Mouse (Mus musculus): ENCODE results near the gene Acvrl1. TPM values are rescaled to one million over a fixed set of nuclear protein-coding genes. Genes with fewer than 3 reads are reported as not detected.
"Not testable (repeated sequence)": the region's sequence is repeated elsewhere in the genome, so short reads cannot be mapped to it uniquely, and the experiment has no call there.

Acvrl1 gene
- polyA plus RNA-seq, 1 experiment from 2014 or later, result 13.5 TPM

DNA sequence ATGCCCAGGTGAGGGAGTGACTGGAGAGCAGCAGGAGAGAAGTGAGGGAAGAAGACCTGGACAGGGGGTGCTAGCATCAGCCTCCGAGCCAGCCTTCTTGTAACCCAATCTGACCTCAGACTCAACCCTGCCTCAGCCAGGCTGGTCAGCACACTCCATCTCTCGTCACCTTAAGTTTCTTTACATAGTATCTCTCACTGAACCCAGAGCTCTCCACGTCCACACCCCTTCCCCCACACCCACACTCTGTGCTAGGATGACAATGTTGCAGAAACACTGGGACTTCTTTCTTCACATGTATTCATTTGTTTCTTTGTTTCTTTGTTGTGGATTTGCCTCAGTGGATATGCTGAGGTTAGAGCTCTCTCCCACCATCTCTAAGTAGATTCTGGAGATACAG lies 27.3 kb upstream of the Acvrl1 start:
- H3K4me2 ChIP-seq (ENCODE audit: low read depth, low read length), result no peak overlapping the region
- no peaks in the 10 kb centered on the region for H3K27me3 ChIP-seq (replicated peaks; ENCODE audit: control insufficient read depth, insufficient read depth, low read length)
- DNase-seq (ENCODE audit: low spot score) (no peak), ATAC-seq (ENCODE audit: low read depth) (no peak)
- H3K9me3 ChIP-seq (ENCODE audit: control insufficient read depth, low read length), result no peaks in the 10 kb centered on the region
- H3K9ac ChIP-seq (ENCODE audit: low read depth, low read length), result no peak overlapping the region
- H3K4me1 ChIP-seq (ENCODE audit: control insufficient read depth, insufficient read depth, low read length), result peaks cover 12% of the 10 kb centered on the region
- H3K27ac ChIP-seq (replicated peaks; ENCODE audit: low read depth, low read length), result no peak overlapping the region
- WGBS, result 72% methylated on average over 3 of the region's 3 CpGs
- H3K36me3 ChIP-seq (ENCODE audit: control insufficient read depth, insufficient read depth, low read length), result no peaks in the 10 kb centered on the region
- no peak overlapping the region for H3K4me3 ChIP-seq (ENCODE audit: low read depth, low read length)

DNA sequence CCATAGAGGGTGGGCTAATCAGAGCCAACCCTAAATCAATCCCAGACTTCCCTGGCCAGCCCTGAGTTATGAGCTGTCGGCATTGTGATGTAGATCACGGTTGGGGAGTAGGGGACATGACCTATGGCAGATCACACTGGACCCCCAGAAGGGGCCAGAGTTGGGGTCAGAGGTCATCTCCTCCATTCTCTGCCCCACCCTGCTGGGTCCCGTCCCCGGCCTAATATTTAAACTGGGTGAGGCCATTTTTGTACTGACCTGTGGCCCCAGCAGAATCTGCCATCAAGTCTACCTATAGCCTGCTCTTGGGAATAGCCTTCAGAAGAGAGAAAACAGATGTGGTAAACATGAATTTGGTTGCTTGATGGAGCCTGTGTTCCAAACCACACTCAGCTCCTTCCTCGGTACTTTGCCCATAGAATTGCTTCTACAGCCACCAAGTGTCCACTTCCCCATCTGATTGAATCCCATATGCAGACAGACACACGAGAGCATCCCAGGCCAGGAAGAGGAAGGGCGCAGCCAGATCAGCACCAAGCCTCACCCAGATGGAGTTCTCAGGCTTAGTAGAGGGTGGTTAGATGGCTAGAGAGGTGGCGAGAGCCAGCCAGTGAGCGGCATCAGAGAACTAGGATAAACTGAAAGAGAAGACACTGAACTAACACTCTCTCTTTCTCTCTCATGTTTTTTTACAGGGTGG lies 24.6 kb upstream of the Acvrl1 start:
- Histone ChIP-seq H3K9ac (ENCODE audit: low read depth, low read length) (no peak overlapping the region), H3K9me3 (ENCODE audit: control insufficient read depth, low read length) (no peaks in the 10 kb centered on the region), H3K36me3 (ENCODE audit: control insufficient read depth, insufficient read depth, low read length) (no peaks in the 10 kb centered on the region), H3K4me2 (ENCODE audit: low read depth, low read length) (no peak overlapping the region), H3K27me3 (replicated peaks; ENCODE audit: control insufficient read depth, insufficient read depth, low read length) (no peaks in the 10 kb centered on the region), H3K4me1 (ENCODE audit: control insufficient read depth, insufficient read depth, low read length) (0 out of 2 replicates have a peak, but pooled peaks cover under 1% of the 10 kb centered on the region), H3K27ac (replicated peaks; ENCODE audit: low read depth, low read length) (no peak overlapping the region), H3K4me3 (ENCODE audit: low read depth, low read length) (no peak overlapping the region)
- no peak for ATAC-seq (ENCODE audit: low read depth)
- no peak for DNase-seq (ENCODE audit: low spot score)
- 66% methylated on average over 9 of the region's 9 CpGs for WGBS

DNA sequence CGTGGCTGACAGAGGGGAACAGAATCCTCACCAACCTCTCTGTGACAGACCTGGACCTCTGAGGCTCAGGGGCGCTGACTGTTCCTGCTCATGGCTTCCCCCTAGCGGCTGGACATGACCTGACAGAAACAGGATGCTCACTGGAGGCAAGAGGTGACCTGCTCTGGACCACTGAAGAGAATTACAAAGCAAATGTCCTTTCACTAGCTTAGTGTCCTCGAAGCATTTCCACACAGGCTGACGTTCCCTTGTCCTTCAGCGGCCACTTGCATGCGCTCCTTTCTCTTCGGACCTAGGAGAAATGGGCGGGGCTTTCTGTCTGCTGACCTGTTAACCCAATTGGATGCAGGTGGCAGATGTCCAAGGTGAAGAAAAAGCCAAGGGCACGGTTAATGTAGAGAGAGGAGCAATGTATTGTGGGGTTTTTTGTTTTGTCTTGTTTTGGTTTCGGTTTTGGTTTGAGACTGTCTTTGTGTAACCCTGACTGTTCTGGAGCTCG lies 22.8 kb upstream of the Acvrl1 start:
- no peaks in the 10 kb centered on the region for H3K36me3 ChIP-seq (ENCODE audit: control insufficient read depth, insufficient read depth, low read length)
- H3K4me3 ChIP-seq (ENCODE audit: low read depth, low read length), result no peak overlapping the region
- no peaks in the 10 kb centered on the region for H3K27me3 ChIP-seq (replicated peaks; ENCODE audit: control insufficient read depth, insufficient read depth, low read length)
- 19% methylated on average over 12 of the region's 12 CpGs for WGBS
- H3K9me3 ChIP-seq (ENCODE audit: control insufficient read depth, low read length), result no peaks in the 10 kb centered on the region
- peak; percentile 61 for DNase-seq (ENCODE audit: low spot score)
- no peak overlapping the region for H3K27ac ChIP-seq (replicated peaks; ENCODE audit: low read depth, low read length)
- no peak overlapping the region for H3K9ac ChIP-seq (ENCODE audit: low read depth, low read length)
- H3K4me2 ChIP-seq (ENCODE audit: low read depth, low read length), result peak overlapping the region; percentile 34
- peak; percentile 74 for ATAC-seq (ENCODE audit: low read depth)
- no peaks in the 10 kb centered on the region for H3K4me1 ChIP-seq (ENCODE audit: control insufficient read depth, insufficient read depth, low read length)

DNA sequence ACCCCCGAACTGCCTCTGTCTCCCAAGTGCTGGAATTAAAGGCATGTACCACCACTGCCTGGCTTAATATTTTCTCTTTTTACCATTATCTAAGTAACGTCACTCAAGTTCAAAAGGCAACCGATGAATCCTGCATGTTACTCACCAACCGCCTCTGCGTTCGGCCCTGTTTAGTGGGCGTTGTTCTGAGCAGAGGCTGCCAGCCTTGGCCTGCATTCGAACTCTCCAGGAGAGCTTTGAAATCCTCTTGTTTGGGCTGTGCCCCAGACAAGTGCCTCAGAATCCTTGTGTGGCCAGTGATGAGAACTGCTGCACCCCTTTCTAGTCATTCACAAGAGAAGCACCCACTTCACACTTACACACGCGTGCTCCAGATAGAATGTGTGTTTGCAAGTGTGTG lies 22.3 kb upstream of the Acvrl1 start:
- DNase-seq (ENCODE audit: low spot score) (no peak), ATAC-seq (ENCODE audit: low read depth) (no peak)
- H3K27ac ChIP-seq (replicated peaks; ENCODE audit: low read depth, low read length), result no peak overlapping the region
- H3K27me3 ChIP-seq (replicated peaks; ENCODE audit: control insufficient read depth, insufficient read depth, low read length), result no peaks in the 10 kb centered on the region
- H3K4me3 ChIP-seq (ENCODE audit: low read depth, low read length), result no peak overlapping the region
- H3K4me1 ChIP-seq (ENCODE audit: control insufficient read depth, insufficient read depth, low read length), result no peaks in the 10 kb centered on the region
- WGBS, result 77% methylated on average over 10 of the region's 10 CpGs
- H3K9me3 ChIP-seq (ENCODE audit: control insufficient read depth, low read length), result no peaks in the 10 kb centered on the region
- no peak overlapping the region for H3K9ac ChIP-seq (ENCODE audit: low read depth, low read length)
- H3K4me2 ChIP-seq (ENCODE audit: low read depth, low read length), result peak overlapping the region; percentile 34; the same call in 1 of the 2 replicates
- H3K36me3 ChIP-seq (ENCODE audit: control insufficient read depth, insufficient read depth, low read length), result no peaks in the 10 kb centered on the region

DNA sequence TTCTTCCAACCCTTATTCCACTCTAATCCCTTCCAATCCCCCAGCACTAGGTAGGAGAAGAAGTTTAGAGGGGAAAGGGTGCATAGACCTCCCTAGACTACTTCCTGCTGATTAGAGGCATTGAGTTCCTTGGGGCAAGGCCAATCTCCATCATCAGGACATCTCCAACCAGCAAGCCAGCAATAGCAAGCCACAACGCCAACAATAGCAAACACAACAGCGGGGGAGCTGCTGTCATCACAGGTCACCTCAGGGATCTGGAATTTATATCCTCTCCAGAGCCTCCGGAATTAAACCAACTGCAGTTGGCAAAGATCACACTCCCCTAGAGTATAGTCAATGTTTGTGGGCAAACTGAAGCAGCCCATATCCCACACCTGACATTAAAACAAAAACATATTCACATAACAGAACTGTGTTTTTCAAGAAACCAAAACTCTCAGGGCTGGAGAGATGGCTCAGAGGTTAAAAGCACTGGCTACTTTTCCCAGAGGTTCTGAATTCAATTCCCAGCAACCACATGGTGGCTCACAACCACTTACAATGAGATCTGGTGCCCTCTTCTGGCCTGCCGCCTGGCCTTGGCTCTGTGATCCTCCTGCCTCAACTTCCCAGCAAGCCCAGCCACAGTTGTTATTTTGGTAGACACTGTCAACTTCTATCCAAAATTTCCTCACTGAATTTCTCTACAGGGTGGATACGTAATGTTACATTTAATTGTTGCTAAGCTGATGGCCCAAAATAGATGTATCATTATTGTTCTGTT lies 20.2 kb upstream of the Acvrl1 start:
- Histone ChIP-seq H3K27me3 (replicated peaks; ENCODE audit: control insufficient read depth, insufficient read depth, low read length) (no peaks in the 10 kb centered on the region), H3K9me3 (ENCODE audit: control insufficient read depth, low read length) (no peaks in the 10 kb centered on the region), H3K27ac (replicated peaks; ENCODE audit: low read depth, low read length) (no peak overlapping the region), H3K4me1 (ENCODE audit: control insufficient read depth, insufficient read depth, low read length) (no peaks in the 10 kb centered on the region), H3K36me3 (ENCODE audit: control insufficient read depth, insufficient read depth, low read length) (no peaks in the 10 kb centered on the region), H3K9ac (ENCODE audit: low read depth, low read length) (no peak overlapping the region), H3K4me3 (ENCODE audit: low read depth, low read length) (no peak overlapping the region), H3K4me2 (ENCODE audit: low read depth, low read length) (no peak overlapping the region)
- DNase-seq (ENCODE audit: low spot score) (no peak), ATAC-seq (ENCODE audit: low read depth) (no peak)
- 85% methylated on average over 5 of the region's 5 CpGs for WGBS

DNA sequence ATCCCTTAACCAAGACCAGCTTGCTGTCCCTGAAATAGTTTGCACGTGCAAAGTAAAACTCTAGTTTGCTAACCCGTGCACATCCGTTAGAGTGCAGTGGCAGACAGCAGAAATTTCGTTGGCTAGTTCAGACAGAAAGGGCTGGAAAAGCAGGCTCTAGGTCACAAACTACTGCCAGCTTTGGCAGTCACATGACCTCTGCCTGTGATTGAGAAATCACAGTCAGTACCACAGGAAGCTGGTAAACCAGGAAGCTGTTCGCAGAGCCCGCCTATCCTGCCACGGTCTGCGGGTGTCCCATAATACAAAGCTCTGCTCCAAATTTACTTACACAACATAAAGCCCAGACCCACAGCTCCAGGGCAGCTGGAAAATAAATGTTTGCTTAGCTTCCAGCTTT lies 15.1 kb upstream of the Acvrl1 start:
- no peak overlapping the region for H3K4me3 ChIP-seq (ENCODE audit: low read depth, low read length)
- no peak overlapping the region for H3K4me2 ChIP-seq (ENCODE audit: low read depth, low read length)
- no peaks in the 10 kb centered on the region for H3K4me1 ChIP-seq (ENCODE audit: control insufficient read depth, insufficient read depth, low read length)
- WGBS, result 46% methylated on average over 8 of the region's 8 CpGs
- DNase-seq (ENCODE audit: low spot score) (peak; percentile 80), ATAC-seq (ENCODE audit: low read depth) (0 out of 2 replicates have a peak, but pooled peaks have one; percentile 44)
- H3K9ac ChIP-seq (ENCODE audit: low read depth, low read length), result no peak overlapping the region
- peak overlapping the region; percentile 53 for H3K27ac ChIP-seq (replicated peaks; ENCODE audit: low read depth, low read length)
- no peaks in the 10 kb centered on the region for H3K27me3 ChIP-seq (replicated peaks; ENCODE audit: control insufficient read depth, insufficient read depth, low read length)
- no peaks in the 10 kb centered on the region for H3K36me3 ChIP-seq (ENCODE audit: control insufficient read depth, insufficient read depth, low read length)
- H3K9me3 ChIP-seq (ENCODE audit: control insufficient read depth, low read length), result no peaks in the 10 kb centered on the region

DNA sequence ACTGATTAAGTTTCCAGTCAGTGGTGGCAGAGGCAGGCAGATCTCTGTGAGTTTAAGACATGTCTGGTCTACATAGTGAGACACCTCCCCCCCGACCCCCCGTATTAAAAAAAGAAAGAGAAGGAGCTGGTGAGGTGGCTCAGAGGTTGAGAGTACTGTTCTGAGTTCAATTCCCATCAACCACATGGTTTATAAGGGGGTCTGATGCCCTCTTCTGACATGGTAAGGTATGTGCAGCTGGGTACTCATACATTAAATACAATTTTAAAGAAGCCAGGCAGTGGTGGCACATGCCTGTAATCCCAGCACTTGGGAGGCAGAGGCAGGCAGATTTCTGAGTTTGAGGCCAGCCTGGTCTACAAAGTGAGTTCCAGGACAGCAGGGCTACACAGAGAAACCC lies 14.5 kb upstream of the Acvrl1 start:
- H3K4me1 ChIP-seq (ENCODE audit: control insufficient read depth, insufficient read depth, low read length); H3K4me2 ChIP-seq (ENCODE audit: low read depth, low read length); H3K27me3 ChIP-seq (replicated peaks; ENCODE audit: control insufficient read depth, insufficient read depth, low read length); H3K9ac ChIP-seq (ENCODE audit: low read depth, low read length); DNase-seq (ENCODE audit: low spot score); H3K4me3 ChIP-seq (ENCODE audit: low read depth, low read length); H3K36me3 ChIP-seq (ENCODE audit: control insufficient read depth, insufficient read depth, low read length); ATAC-seq (ENCODE audit: low read depth); H3K9me3 ChIP-seq (ENCODE audit: control insufficient read depth, low read length): not testable (repeated sequence)
- H3K27ac ChIP-seq (replicated peaks; ENCODE audit: low read depth, low read length), result peak overlapping the region; percentile 53; the same call in 1 of the 2 replicates
- WGBS, result 95% methylated on average over 2 of the region's 2 CpGs

DNA sequence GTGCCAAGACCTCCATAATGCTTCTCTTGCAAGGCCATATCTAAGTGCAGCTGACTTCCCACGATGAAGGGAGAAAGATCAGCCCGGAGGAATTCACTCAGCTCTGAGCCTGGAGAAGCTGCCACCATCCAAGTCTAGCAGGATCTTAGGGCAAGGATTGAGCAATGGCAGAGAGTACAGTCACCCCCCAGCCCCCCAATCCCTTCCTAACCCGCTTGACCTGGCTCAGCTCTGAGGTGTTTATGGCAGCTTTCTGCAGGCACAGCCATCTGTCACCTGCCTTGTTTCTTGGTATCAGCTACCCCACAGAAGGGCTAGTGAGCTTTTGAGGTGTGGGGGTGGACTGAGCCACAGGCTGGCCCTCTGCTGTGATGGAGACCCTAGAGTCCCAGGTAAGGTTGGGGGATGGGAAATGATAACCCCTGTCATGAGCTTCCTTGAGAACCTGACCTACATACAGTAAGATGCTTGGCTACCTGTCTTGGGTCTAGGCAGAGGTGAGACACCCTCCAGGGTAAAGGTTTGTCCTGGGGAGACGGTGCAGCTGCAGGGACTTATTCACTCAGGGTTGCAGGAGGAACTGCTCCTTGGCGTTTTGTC lies 12.7 kb upstream of the Acvrl1 start, which contains the start of gene Ankrd33:
Ankrd33 (plus strand) TSS at position 245 of the 600 bp plus-strand sequence.
- DNase-seq (ENCODE audit: low spot score) (no peak), ATAC-seq (ENCODE audit: low read depth) (no peak)
- Histone ChIP-seq H3K4me1 (ENCODE audit: control insufficient read depth, insufficient read depth, low read length) (no peaks in the 10 kb centered on the region), H3K4me2 (ENCODE audit: low read depth, low read length) (no peak within 1 kb of the TSS), H3K27me3 (replicated peaks; ENCODE audit: control insufficient read depth, insufficient read depth, low read length) (no peaks in the 10 kb centered on the region), H3K9me3 (ENCODE audit: control insufficient read depth, low read length) (no peaks in the 10 kb centered on the region), H3K4me3 (ENCODE audit: low read depth, low read length) (no peak within 1 kb of the TSS), H3K27ac (replicated peaks; ENCODE audit: low read depth, low read length) (no peak within 1 kb of the TSS), H3K9ac (ENCODE audit: low read depth, low read length) (no peak within 1 kb of the TSS), H3K36me3 (ENCODE audit: control insufficient read depth, insufficient read depth, low read length) (no peaks in the 10 kb centered on the region)
- WGBS, result 78% methylated on average over 5 of the region's 5 CpGs
